Mouse (Mus musculus): ENCODE results near the gene Col13a1.

The Col13a1 gene

GRCm38 (mm10) chr10:61972041-61972440 is 6.9 kb downstream of the Col13a1 start:
- in situ Hi-C loops (cut with MboI, MseI): loop anchor here (10.0 to 25.0 kb wide), 2 partner anchors 565 to 713 kb away; partner anchors contain the start of gene Srgn (in 1 of the 2)

GRCm38 (mm10) chr10:61968003-61968553 is 10.8 kb downstream of the Col13a1 start:
- in situ Hi-C loops (cut with MboI, MseI): loop anchor here in 1 of 2 experiments (25.0 kb wide), 1 partner anchor 569 kb away; the partner anchor contains the start of gene Srgn

DNA sequence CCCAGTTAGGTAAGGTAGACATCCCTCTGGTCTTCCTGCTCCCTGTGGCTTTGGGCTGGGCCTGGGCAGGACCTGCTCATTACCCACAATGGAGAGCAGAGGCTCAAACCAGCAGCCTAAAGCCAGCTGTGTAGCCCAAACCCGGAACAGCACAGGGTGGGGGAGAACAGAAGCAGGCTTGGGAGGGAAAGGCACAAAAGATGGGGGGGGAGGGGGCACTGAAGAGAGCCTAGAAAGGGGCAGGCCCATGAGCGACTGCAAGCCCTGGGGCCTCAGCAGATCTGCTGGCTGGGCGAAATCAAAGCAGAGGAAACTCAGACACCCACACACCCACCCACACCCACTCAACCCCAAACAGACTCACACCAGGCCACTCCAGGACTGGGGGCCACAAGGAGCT is 11.7 kb downstream of the Col13a1 start:
- in situ Hi-C loops (cut with MboI, MseI): loop anchor here in 1 of 2 experiments (25.0 kb wide), 1 partner anchor 570 kb away; the partner anchor contains the start of gene Srgn

GRCm38 (mm10) chr10:61965386-61965841 is 13.5 kb downstream of the Col13a1 start:
- in situ Hi-C loops (cut with MboI, MseI): loop anchor here in 1 of 2 experiments (25.0 kb wide), 1 partner anchor 572 kb away; the partner anchor contains the start of gene Srgn

- in situ Hi-C loops (cut with MboI, MseI): loop anchor here in 1 of 2 experiments (25.0 kb wide), 1 partner anchor 581 kb away; the partner anchor contains the start of gene Srgn
Observed at GRCm38 (mm10) chr10:61956718-61957117, 22.2 kb downstream of the Col13a1 start.

DNA sequence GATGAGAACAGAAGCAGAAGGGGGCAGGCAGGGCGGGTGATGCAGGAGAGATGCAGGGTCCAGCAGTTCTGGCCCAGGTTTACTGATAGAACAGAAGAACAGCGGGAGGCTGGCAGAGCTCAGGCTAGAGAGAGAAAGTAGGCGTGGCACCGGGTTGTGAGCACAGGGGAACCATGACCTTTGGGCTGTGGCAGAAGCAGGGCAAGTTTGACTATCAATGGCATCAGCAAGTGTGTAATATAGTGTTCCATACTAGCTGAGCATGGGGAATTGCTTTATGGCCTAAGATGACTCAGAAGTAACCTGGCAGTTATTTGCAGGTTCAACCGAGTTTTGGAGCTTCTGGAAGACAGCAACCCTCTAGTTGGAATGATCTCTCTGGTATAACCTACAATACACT is 25.0 kb downstream of the Col13a1 start:
- in situ Hi-C loops (cut with MboI, MseI): loop anchor here in 1 of 2 experiments (25.0 kb wide), 1 partner anchor 583 kb away; the partner anchor contains the start of gene Srgn

DNA sequence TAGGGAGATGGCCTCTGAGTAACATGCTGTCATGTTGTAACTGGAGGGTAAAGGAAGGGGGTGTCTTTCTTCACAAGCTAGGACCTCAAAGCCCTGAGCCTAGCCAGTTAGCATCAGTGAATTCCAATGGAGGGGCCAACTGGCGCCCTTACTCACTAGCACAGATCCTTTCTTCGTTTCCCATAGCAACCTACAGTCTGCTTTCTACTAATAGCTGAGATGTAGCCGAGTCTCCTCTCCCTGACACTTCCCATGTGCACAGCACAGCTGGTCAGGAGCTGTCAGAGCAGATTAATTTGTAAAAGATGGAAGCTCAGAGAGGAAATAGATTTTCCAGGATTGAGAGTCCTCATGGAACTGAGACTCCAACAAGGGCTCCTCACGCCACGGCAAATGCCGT is 29.4 kb downstream of the Col13a1 start:
- in situ Hi-C loops (cut with MboI, MseI): loop anchor here in 1 of 2 experiments (5.0 to 10.0 kb wide), 2 partner anchors 1315 to 1447 kb away; no protein-coding TSS in a partner anchor

DNA sequence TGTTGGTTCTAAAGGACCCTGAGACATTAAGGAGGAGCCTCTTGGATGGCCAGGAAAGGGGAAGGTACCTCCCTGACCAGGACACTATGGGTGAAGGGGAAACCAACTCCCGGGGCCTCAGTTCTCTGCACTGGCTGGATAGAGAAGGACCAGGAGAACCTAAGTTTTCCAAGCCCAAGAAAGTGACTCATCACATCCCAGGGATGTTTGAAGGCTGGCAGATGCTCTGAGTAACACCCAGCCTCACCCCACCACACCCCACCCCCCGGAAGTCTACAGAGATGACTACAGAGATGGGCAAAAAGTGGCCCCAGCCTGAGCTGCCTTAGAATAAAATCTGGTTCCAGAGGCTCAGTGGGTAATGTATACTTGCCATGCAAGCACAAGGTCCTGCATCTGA is 34.5 kb downstream of the Col13a1 start:
- in situ Hi-C loops (cut with MboI, MseI): loop anchor here (5.0 to 10.0 kb wide), 2 partner anchors 1267 to 1310 kb away; no protein-coding TSS in a partner anchor

GRCm38 (mm10) chr10:61943480-61943879 is 35.4 kb downstream of the Col13a1 start:
- in situ Hi-C loops (cut with MboI, MseI): loop anchor here (5.0 to 10.0 kb wide), 2 partner anchors 1266 to 1309 kb away; no protein-coding TSS in a partner anchor

- in situ Hi-C loops (cut with MboI, MseI): loop anchor here (5.0 to 10.0 kb wide), 2 partner anchors 1265 to 1308 kb away; no protein-coding TSS in a partner anchor
Observed at GRCm38 (mm10) chr10:61942719-61943118, 36.2 kb downstream of the Col13a1 start.

- in situ Hi-C loops (cut with MboI, MseI): no loop called here
Observed at GRCm38 (mm10) chr10:61936211-61937121, 42.4 kb downstream of the Col13a1 start.

DNA sequence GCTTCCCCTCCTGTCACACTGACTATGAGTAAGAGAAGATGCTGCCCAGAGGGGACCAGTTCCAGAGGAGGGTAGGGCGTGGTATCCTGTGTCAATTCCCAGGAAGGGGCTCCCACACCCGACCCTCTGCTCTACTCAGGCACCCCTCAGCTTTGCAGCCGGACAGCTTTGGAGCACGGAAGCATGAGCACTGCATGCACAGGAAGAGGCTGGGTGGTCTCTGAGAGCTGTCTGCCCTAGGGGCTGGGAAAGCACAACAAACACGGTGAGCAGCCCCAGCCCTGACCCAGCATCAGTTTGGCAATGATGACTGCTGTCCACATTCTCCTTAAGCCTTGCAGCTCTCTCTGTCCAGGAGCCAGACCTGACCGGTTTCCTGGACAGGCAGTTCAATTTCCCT is 47.2 kb downstream of the Col13a1 start:
- in situ Hi-C loops (cut with MboI, MseI): no loop called here

- in situ Hi-C loops (cut with MboI, MseI): no loop called here
Observed at GRCm38 (mm10) chr10:61929901-61930300, 49.0 kb downstream of the Col13a1 start.

DNA sequence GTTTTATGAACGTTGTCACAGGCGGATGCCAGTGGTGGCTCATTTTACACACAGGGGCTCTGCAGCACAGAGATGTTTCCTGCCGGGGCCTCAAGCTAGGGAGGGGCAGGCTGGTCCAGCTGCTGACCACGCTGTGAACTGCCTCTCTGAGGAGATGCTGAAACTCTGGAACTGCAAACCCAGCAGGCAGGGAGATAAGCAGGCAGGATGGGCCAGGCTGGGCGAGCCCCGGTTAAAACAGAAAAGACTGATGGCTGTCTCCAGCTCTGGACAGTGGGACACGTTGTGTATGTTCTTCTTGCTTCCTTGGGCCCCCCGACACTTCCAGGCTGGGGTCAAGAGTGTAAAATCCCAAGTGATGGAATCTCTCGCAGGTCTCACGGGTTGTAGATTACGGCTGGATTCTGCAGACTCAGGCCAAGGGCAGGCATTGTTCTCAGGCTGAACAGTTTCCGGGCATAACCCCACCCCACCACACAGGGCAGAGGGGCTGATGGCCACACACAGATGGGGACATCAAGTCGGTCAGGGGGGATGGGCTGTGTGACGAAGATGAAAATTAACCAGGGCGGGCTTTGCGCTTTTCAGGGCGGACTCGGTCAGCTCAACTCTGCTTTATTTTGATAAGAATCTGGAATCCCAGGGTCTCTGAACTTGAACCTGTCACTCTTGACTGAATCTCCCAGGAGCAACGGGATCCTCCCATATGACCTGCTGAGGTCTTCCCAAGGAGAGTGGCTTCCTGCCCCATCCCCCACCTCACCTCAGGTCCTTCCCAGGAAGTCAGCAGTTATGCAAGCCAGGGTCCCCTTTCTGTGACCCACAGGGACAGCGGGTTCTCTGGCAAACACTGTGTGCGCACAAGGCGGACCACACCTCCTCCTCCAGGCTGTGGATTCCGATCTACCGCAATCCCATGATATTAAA is 49.9 kb downstream of the Col13a1 start:
- in situ Hi-C loops (cut with MboI, MseI): no loop called here

GRCm38 (mm10) chr10:61925691-61926090 is 53.2 kb downstream of the Col13a1 start:
- in situ Hi-C loops (cut with MboI, MseI): no loop called here

DNA sequence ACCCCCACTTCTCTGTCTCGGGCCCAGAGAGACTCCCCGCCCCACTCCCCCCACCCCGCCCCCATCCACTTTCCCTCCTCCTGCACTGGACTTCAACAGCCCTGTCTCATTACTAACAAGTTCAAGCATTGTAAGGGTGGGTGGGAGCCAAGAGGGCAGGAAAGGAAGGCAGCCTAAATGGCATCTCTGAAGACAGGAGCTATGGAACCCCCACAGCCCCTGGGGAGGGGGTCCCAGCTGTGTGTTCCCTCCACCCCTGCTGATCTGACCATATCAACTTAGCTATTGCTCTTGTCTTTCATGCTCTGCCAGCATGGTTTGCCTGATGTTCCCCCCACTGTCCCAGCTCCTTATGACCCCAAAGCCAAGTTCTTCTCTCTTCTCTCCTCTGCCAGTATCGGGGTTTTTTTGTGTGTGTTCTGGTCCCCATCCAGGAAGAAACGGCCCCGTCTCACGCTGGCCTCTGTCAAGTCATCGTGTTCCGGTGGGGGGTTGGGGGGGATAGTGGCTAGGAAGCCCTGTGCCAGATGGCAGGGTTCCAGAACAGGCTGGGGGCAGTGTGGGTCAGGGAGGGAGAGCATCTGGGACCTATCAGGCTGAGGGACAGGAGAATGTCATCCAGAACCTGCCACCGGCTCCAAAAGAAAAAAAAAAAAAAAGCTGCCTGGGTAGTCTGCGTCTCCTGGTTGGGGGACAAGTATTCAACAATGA is 58.1 kb downstream of the Col13a1 start:
- in situ Hi-C loops (cut with MboI, MseI): no loop called here

GRCm38 (mm10) chr10:61919924-61920654 is 58.8 kb downstream of the Col13a1 start:
- in situ Hi-C loops (cut with MboI, MseI): no loop called here

- in situ Hi-C loops (cut with MboI, MseI): no loop called here
Observed at GRCm38 (mm10) chr10:61919496-61919895, 59.4 kb downstream of the Col13a1 start.

GRCm38 (mm10) chr10:61917066-61917465 is 61.8 kb downstream of the Col13a1 start:
- in situ Hi-C loops (cut with MboI, MseI): no loop called here
